Mouse (Mus musculus): Measurements from ENCODE around the gene Ociad1.

The Ociad1 gene

DNA sequence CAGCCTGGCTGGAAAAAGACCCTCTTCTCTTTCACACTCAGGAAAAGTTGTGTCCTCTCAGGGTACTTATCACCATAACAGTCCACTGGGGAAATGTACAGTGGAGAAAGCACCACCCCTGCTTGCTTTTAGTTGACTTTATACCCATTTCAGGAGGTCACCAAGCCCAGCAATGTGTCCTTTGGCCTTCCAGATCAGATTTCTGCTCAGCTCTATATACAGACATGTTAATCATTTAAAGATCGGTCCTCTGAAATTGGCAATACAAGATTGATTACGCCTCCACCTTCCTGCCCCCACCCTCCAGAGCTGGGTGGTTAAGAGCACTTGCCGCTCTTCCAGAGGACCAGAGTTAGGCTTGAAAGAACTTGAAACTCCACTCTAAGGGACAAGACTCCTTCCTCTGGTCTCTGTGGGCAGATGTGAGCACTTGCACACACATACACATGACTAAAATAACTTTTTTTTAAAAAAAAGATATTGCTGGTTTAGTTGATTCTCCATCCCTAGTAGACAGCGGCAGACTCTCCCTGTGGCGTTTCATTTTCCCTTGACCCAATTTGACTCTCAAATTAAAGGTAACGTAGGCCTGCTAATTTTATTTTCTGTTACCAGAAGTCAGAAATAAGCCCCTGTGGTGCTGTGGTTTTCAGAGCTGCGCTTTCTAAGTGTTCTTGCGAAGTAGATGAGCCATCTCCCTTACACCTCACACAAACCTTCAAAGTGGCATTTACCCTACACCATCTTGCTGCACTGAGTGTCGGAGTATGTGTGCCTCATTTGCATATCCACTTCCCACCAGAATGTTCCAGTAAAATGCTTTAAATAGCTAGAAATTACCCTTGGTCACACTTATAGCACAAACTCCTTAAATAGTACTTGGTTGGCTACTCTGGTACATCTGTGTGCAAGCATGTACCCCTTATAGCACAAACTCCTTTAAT, 47.5 kb downstream of the Ociad1 start:
- DNase-seq (ENCODE audit: low spot score), result no peak

DNA sequence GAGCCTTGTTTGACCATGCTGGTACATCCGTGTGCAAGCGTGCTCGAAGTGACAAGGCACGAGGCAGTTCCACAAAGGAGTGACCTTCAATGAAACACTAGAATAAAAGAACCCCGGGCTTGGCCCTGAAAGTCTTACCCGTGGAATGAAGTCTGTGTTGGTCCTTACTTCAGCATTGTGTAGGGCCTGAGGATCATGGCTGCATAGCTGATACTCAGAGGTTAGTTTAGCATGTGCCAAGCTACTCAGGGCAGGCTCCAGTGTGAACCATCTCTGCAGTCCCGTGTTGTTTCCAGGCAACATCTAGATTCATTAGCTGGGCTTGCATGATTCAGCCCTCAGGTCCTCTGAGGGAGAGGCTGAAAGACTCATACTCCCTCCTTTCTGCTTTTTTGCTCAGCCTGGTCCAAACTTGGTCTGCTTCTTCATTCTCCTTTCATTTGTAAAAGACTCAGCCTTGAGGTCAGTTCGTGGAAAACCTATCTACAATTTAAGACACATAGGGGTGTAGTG, 48.2 kb downstream of the Ociad1 start, which contains the start of gene Ociad2:
Gene Ociad2 (minus strand): TSS at position 306 of the 513 bp plus-strand sequence.
- DNase-seq (ENCODE audit: low spot score), result no peak

DNA sequence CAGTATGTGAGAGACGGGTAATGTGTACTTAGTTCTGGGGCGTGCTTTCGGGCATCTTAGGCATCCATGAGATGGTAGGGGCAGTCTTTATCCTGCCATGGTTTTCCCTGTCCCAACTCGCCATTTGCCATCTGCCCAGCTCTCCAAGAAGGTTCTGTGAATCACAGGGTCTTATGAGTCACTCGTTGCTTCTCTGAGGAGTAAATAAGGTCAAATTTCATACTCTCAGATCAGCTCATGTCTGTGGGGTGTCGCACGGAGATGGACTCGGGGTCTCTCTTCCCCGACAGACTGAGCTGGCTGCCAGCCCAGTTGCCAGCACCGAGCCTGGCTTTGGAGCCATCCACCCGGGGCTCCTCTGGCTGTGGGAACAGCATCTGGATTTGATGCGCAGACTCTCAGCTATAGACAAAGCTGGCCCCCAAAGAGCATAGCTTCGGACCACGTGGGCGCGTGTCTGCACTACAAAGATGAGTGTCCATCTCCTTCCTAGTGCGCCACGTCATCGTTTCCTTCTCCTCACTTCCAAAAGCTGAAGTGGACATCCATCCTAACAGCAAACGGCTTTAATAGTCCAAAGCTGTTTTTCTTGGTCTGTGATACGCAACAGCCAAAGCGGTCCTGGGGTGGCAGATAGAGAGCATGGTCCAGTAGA, 50.2 kb downstream of the Ociad1 start:
- no peak for DNase-seq (ENCODE audit: low spot score)

DNA sequence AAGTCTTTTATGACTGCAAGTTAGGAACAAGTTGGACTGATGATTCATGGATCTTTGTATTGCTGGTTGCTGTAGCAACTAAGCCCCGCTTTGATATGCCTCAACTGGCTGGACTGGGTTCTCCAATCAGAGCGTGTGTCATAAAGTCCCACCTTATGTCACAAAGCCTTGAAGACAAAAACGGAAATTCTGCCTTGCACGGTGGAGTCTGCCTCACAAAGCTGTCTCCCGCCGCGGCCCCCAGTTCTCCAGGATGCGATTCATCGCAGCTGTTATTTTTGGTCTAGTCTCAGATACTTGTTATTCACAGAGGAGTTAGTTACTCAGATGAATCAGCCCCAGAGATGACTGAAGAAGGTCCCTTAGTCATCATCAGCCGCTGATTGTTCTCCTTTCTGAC, 51.7 kb downstream of the Ociad1 start:
- no peak for DNase-seq (ENCODE audit: low spot score)

DNA sequence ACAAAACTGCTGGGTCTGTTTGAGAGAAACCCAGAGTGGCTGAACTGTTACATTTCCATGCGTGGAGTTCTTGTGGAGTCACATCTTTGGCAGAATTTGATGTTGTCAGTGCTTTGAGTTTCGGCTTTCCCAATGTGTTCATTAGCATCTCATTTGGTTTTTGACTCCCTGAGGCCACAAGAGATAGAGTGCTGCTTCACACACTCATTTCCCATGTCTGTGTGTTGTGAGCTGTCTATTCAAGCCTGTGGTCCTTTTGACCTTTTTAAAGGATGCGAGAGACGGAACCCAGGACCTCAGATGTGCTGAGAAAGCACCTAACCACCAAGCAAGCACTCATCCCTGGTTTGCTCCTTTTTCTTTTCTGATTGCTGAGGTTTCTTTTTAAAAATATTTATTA, 52.7 kb downstream of the Ociad1 start:
- no peak for DNase-seq (ENCODE audit: low spot score)

DNA sequence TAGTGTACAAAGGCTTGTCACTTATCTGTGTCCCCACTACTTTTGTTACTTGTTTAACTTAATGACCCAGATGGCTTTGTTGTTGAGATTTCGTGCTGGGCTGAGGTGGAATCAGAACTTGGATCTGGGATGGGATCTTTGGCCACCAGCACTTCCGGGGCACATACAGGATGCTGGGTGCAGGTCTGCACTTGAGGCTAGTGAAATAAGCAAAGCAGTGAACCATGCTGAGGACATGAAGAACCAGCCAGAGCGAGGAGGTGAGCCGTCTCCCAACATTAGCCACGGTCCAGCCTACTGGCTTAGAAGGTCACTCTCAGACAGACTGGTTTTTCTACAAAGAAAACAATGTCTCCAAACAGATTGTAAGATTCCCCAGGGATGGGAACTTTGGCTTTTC, 56.9 kb downstream of the Ociad1 start:
- DNase-seq (ENCODE audit: low spot score), result no peak

DNA sequence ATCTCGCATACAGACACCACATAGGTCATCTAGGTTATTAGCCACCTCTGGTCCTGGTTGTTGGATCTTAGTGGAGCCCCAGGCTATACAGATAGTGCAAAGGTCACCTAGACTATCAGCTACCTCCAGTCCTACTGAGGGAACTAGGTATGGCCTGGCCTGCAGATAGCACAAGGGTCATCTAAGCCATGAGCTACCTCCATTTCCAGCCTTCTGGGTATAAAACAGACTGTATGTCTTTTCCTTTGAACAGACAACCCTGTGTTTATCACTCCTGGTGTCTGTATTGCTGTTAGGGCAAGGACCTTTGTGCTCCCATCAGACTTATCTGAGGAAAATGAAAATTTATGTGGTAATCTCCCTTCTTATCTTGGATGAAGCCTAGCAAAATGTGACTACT, 59.2 kb downstream of the Ociad1 start:
- DNase-seq (ENCODE audit: low spot score), result no peak

DNA sequence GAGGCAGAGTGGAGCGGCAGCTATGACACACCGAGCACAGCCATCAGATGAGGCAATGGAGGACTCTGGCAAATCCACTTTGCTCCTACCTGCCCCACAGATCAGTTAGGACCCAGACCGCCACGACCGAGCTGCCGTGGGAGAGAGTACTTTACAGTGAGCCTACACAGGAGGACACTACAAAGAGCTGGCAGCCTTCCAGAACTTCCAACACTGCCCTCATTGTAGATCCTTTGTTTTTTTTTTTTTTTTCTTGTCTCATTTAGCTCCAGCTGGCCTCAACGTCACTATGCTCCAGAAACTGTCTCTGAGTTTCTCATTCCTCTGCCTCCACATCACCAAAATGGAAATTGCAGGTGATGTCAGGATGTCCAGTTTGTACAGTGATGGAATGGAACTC, 60.9 kb downstream of the Ociad1 start:
- DNase-seq (ENCODE audit: low spot score), result peak; percentile 79

DNA sequence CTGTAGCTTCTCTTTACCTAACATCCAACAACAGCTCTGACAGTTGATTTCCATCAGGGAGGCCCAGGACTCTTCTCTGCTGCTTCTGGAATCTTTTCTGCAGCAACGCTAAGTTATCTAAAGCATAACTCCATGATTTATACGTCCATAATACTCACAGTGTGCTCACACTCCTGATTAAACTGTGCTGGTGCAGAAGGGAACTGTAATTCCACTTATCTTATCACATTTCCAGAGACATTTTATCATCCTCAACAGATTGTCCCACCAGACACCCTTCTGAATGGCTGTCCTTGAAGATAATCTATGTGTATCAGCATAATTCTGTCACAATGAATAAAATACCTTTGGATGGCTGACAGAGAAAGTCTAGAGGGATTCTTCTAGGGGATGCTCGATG, 61.4 kb downstream of the Ociad1 start:
- DNase-seq (ENCODE audit: low spot score), result no peak

DNA sequence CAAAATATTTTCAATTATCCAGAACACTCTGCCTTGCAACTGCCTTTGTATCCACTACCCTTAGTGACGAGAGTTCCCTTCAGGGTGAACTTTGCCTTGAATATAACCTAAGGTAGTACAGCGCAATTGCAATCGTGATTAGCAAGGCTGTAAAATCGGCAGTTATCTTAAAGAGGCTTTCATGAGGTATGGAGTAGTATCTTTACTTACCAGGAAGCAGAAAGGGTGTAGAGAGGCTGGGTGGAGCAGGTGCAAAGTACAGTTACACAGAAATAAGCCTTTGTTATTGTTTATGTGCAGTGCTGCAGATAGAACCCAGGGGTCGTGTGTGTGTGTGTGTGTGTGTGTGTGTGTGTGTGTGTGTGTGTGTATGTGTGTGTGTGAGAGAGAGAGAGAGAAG, 62.8 kb downstream of the Ociad1 start:
- no peak for DNase-seq (ENCODE audit: low spot score)

DNA sequence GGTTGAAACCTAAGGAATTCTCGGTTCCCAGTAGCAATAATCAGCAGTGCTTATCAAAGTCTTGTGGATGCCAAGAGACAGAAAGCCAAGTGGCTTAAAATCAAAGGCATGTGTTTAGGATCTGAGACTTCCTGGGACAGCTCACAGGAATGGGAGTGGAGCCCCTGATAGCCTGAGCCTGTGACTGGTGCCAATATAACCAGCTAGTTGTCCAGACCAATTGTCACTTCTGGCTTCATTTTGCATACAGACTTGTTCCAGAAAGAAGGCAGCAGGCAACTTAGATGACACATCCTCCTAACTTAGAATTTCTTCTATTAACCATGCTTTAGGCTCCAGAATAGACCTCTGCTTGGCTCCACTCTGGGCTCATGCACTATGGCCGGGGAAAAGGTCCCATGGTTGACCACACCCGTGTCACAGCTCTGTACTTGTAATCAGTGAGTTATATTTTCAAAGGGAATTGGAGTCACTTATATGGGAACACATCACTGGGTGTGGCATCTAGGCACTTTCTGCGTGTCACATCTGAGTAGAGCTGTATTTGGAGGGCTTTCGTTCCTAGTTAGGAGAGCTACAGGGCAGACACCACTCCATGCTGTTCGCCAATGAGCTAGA, 66.7 kb downstream of the Ociad1 start:
- no peak for DNase-seq (ENCODE audit: low spot score)

DNA sequence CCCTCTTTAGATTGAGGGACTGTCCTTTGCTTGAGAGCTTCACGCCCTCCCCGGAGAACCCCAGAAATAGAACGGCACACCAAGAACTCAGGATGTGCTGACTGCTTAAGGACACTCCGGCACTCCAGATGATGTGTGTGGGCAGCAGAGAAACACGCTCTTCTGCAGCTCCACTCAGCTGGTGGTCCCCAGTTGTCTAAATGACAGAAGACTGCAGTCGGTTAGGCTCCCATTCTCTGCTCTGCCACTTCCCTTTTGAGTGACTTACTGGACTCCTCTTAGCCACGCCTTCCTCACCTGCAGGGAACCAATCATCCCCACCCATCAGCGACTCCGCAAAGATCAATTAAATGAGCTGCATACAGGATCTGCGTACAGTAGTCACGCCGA, 67.2 kb downstream of the Ociad1 start:
- no peak for DNase-seq (ENCODE audit: low spot score)

DNA sequence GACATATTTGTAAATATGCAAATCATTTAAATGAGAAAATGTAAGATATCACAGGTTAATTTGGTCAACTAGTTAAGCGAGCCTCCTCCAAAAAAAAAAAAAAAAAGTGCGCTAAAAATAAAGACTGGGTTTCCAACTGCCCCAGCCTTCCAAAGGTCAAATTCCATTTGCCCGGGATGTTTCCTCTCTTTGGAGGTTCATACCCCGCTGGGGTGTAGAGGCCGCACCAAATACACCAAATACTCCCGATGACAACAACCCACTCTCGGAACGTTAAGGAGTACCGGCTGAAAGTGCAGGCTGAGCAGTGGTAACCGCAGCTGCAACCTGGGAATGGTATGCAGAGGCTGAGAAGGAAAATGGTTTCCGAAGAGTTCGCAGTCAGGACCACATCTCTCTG, 67.7 kb downstream of the Ociad1 start:
- DNase-seq (ENCODE audit: low spot score), result no peak

DNA sequence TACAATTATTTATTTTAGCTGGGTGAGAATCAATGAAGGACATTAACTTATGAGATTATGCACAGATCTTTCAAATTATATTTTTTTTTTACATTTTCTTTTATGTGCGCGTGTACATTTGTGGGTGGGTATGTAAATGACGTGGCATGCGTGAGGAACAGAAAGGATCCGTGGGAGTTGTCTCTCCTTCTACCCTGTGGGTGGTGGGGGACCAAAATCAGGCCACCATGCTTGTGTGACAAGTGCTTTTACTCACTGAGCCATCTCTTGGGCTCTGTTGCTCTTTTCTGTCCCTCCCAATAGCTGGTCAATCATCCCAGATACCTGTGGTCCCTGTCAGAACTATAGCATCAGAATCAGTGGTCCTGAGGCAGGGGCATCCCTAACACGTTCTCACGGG, 69.8 kb downstream of the Ociad1 start:
- no peak for DNase-seq (ENCODE audit: low spot score)

DNA sequence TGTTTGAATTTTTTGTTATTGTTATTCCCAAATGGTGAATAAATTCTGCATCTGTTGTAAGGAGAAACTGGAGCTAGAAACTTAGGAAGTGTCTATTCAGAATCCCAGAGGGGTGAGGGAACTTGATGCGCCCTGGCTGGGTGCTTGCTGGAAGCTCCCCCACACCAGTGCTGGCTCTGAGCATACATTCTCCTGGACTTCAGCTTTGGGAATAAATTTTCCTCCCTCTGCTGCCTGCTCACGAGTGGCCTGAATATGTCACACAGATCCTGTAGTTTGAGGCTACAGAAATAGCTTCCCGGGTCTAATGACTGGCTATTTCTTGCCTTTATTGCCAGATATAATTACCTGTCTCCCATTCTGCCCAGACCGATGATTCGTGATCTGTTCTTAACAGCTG, 70.2 kb downstream of the Ociad1 start:
- DNase-seq (ENCODE audit: low spot score), result no peak

All from MN1 (cell line).